Mouse (Mus musculus) liver, embryonic 15.5 days (tissue): Measurements from ENCODE around the gene Tent5c. TPM values are rescaled to one million over a fixed set of nuclear protein-coding genes. Genes with fewer than 3 reads are reported as not detected.

Experiments
- ATAC-seq: fragments of 200-750 bp; cut with Nextera tagmentation; 2 replicates; pipeline ENCODE4 v1.8.0; 2017; ENCODE audit warnings: moderate number of reproducible peaks, mild to moderate bottlenecking, moderate library complexity; ENCODE audit not compliant: insufficient read depth
- H3K27ac ChIP-seq: fragments of 300-500 bp; sonication (generic); replicated peaks from 2 replicates; pipeline ENCODE4 v1.5.1; 2015; ENCODE audit warnings: mild to moderate bottlenecking, inconsistent platforms
- H3K27me3 ChIP-seq: fragments of 300-500 bp; sonication (generic); 2 replicates; pipeline ENCODE4 v1.6.1; 2015; ENCODE audit warnings: mild to moderate bottlenecking, inconsistent platforms
- H3K36me3 ChIP-seq: fragments of 300-500 bp; sonication (generic); replicated peaks from 2 replicates; pipeline ENCODE4 v1.6.1; 2015; ENCODE audit warnings: moderate library complexity, mild to moderate bottlenecking, inconsistent platforms
- H3K4me1 ChIP-seq: fragments of 300-500 bp; sonication (generic); replicated peaks from 2 replicates; pipeline ENCODE4 v1.6.1; 2015; ENCODE audit warnings: inconsistent platforms
- H3K4me2 ChIP-seq: fragments of 300-500 bp; sonication (generic); 2 replicates; pipeline ENCODE4 v1.6.1; 2015; ENCODE audit warnings: moderate library complexity, mild to moderate bottlenecking, inconsistent platforms
- H3K4me3 ChIP-seq: fragments of 300-500 bp; sonication (generic); replicated peaks from 2 replicates; pipeline ENCODE4 v1.5.1; 2015; ENCODE audit warnings: mild to moderate bottlenecking, inconsistent platforms
- H3K9ac ChIP-seq: fragments of 300-500 bp; sonication (generic); 2 replicates; pipeline ENCODE4 v1.6.1; 2015; ENCODE audit warnings: moderate library complexity, mild to moderate bottlenecking, inconsistent platforms
- H3K9me3 ChIP-seq: fragments of 300-500 bp; sonication (generic); replicated peaks from 2 replicates; pipeline ENCODE4 v1.6.1; 2016; ENCODE audit warnings: inconsistent platforms
- WGBS: fragments of 180-500 bp; shearing (Covaris S2); methylation state at CpG from one replicate; pipeline ENCODE4 v1.1.7; 2015; ENCODE audit warnings: mixed read lengths; ENCODE audit not compliant: insufficient replicate concordance; 5-methylcytosine and 5-hydroxymethylcytosine counted together
- polyA plus RNA-seq: library from polyadenylated mRNA; unstranded; fragments of >200 nt; fragmentation: Nextera tagmentation; extraction: Ambion mirVana; gene quantifications from 2 replicates; pipeline ENCODE4 v1.2.1, GENCODE M21; 2015

Gene Tent5c
- polyA plus RNA-seq, 1 experiment from 2014 or later: 94.2 TPM

GRCm38 (mm10) chr3:100466551-100466950 is 22.6 kb downstream of the Tent5c start:
- no peaks in the 10 kb centered on the region for H3K9me3 ChIP-seq
- WGBS: 71% methylated on average over 4 of the region's 4 CpGs
- no peak for ATAC-seq
- H3K9ac ChIP-seq: no peak overlapping the region
- no peak overlapping the region for H3K4me3 ChIP-seq
- H3K36me3 ChIP-seq: peaks cover 68% of the 10 kb centered on the region
- no peak overlapping the region for H3K4me2 ChIP-seq
- no peaks in the 10 kb centered on the region for H3K27me3 ChIP-seq
- peaks cover 28% of the 10 kb centered on the region for H3K4me1 ChIP-seq
- H3K27ac ChIP-seq: no peak overlapping the region

DNA sequence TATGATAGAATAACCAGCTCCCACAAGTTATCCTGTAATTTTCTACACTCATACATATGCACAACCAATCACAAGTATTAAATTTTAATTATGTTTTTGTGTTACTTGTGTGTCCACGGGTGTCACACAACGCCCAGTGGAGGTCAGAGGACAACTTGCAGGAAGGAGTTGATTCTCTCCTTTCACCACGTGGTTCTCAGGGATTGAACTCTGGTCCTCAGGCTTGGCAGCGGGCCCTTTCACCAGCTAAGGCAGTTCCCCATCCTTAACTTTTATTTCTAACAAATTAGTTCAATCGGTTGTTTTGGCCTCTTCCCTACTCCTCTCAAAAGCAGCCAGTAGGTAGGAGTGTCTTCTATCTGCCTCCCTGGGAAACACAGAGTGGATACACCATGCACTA is 24.5 kb downstream of the Tent5c start:
- H3K27ac ChIP-seq: no peak overlapping the region
- no peak overlapping the region for H3K4me3 ChIP-seq
- no peak for ATAC-seq
- no peak overlapping the region for H3K4me2 ChIP-seq
- no peaks in the 10 kb centered on the region for H3K27me3 ChIP-seq
- 88% methylated on average over 5 of the region's 5 CpGs for WGBS
- H3K9me3 ChIP-seq: no peaks in the 10 kb centered on the region
- H3K36me3 ChIP-seq: peaks cover 48% of the 10 kb centered on the region
- peaks cover 24% of the 10 kb centered on the region for H3K4me1 ChIP-seq
- no peak overlapping the region for H3K9ac ChIP-seq

GRCm38 (mm10) chr3:100463959-100464265 is 25.2 kb downstream of the Tent5c start:
- no peak overlapping the region for H3K9ac ChIP-seq
- H3K4me1 ChIP-seq: peaks cover 24% of the 10 kb centered on the region
- no peak overlapping the region for H3K4me3 ChIP-seq
- peaks cover 41% of the 10 kb centered on the region for H3K36me3 ChIP-seq
- ATAC-seq: no peak
- no peaks in the 10 kb centered on the region for H3K27me3 ChIP-seq
- H3K4me2 ChIP-seq: no peak overlapping the region
- WGBS: 57% methylated on average over 2 of the region's 2 CpGs
- H3K27ac ChIP-seq: no peak overlapping the region; the same call in 1 of the 2 replicates
- no peaks in the 10 kb centered on the region for H3K9me3 ChIP-seq

DNA sequence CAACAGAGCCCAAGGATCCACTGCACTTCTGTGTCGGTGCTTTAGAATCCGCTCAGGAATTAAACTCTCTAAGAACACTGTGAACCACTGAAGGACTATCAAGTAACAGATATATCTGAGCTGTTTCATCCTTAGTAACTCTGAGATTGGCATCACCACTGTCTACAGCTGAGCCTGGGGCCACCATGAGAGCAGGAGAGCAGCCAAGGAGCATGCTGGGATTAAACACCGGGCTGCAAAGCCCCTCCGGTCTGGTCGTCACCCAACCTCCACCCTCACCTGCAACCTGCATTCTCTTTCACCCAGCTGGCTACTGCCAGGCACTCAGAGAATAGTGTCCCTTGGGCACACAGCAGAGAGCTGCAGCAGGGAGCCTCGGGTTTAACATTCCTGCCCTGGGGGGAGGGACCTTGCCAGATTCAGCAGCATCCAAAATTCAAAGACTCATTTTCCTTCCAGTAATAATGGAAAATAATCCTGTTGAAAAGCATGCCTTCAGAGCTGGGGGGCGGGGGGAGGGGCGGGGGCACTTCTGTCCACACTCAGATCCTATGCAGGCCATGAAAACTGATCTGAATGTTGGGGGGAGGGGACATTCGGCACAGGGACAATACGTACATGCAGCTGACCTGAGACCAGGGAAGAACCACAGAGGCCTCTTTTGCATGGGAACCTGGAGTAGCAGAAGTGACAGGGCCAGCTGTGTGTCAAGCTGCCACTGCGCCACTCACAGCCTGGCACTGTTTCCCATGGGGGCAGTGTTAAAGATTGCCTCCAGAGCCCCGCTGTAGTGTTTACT is 25.8 kb downstream of the Tent5c start:
- no peak for ATAC-seq
- no peak overlapping the region for H3K4me3 ChIP-seq
- no peak overlapping the region for H3K9ac ChIP-seq
- WGBS: 58% methylated on average over 12 of the region's 12 CpGs
- no peak overlapping the region for H3K4me2 ChIP-seq
- H3K27ac ChIP-seq: no peak overlapping the region; the same call in 1 of the 2 replicates
- no peaks in the 10 kb centered on the region for H3K9me3 ChIP-seq
- peaks cover 24% of the 10 kb centered on the region for H3K4me1 ChIP-seq
- no peaks in the 10 kb centered on the region for H3K27me3 ChIP-seq
- peaks cover 36% of the 10 kb centered on the region for H3K36me3 ChIP-seq

DNA sequence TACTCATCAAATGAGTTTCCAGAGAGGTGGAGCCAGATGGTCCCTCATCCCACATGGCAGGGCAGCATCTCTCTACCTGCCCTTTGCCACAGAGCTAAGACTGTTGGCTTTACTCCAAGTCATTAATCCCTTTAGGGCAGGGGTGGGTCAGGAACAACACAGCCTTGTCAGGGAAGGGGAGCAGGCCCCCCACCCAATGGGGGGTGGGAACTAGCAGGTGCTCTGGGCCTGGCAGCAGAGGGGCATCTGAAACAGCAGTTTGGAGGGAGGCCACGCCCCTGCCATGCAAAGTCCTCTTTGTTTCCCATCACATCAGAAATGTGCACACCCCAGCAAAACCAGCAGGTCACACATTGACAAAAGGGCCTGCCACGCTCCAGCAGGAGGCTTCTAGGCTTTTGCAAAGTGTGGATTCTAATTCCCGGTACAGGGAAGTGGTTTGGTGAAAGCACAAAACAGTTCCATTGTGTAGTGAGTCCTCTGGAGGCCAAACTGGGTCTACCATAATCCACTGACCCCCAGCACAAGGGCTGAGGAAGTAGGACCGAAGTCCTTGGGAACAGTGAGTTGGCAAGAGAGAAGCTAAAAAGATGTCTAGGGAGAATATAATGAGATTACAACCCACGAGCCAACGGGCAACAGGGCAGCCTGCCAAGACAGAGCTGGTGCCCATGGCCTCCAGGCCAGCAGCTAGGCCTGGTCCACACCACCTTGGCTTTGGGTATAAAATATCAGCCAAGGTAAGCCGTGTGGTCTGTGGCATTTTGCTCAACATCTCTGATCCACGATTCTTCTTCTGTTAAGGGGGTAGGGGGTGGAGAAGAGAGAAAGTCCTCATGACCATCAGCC is 26.7 kb downstream of the Tent5c start:
- Histone ChIP-seq H3K27me3 (no peaks in the 10 kb centered on the region), H3K4me3 (no peak overlapping the region), H3K36me3 (peaks cover 27% of the 10 kb centered on the region), H3K9ac (no peak overlapping the region), H3K9me3 (no peaks in the 10 kb centered on the region), H3K4me2 (no peak overlapping the region), H3K4me1 (peaks cover 24% of the 10 kb centered on the region), H3K27ac (no peak overlapping the region)
- WGBS: 72% methylated on average over 8 of the region's 8 CpGs
- no peak for ATAC-seq

GRCm38 (mm10) chr3:100460510-100460909 is 28.6 kb downstream of the Tent5c start:
- no peak for ATAC-seq
- peaks cover 8% of the 10 kb centered on the region for H3K36me3 ChIP-seq
- peaks cover 18% of the 10 kb centered on the region; the same call in 1 of the 2 replicates for H3K4me1 ChIP-seq
- H3K9ac ChIP-seq: no peak overlapping the region
- no peak overlapping the region for H3K4me2 ChIP-seq
- H3K9me3 ChIP-seq: no peaks in the 10 kb centered on the region
- no peak overlapping the region for H3K4me3 ChIP-seq
- H3K27ac ChIP-seq: 0 out of 2 replicates have a peak overlapping the region, but pooled peaks have one; percentile 10
- WGBS: 67% methylated on average over 2 of the region's 2 CpGs
- no peaks in the 10 kb centered on the region for H3K27me3 ChIP-seq

- no peak overlapping the region for H3K9ac ChIP-seq
- ATAC-seq: no peak
- peaks cover 47% of the 10 kb centered on the region for H3K4me1 ChIP-seq
- no peaks in the 10 kb centered on the region for H3K9me3 ChIP-seq
- H3K4me2 ChIP-seq: no peak overlapping the region
- 0 out of 2 replicates have a peak overlapping the region, but pooled peaks have one; percentile 21 for H3K27ac ChIP-seq
- no peak overlapping the region for H3K4me3 ChIP-seq
- H3K27me3 ChIP-seq: 0 out of 2 replicates have a peak, but pooled peaks cover 14% of the 10 kb centered on the region
- H3K36me3 ChIP-seq: no peaks in the 10 kb centered on the region
- 78% methylated on average over 7 of the region's 7 CpGs for WGBS
Measured at GRCm38 (mm10) chr3:100443798-100444500, 45.2 kb downstream of the Tent5c start.

GRCm38 (mm10) chr3:100442499-100442898 is 46.6 kb downstream of the Tent5c start:
- H3K4me1 ChIP-seq: peaks cover 60% of the 10 kb centered on the region
- no peak for ATAC-seq
- H3K36me3 ChIP-seq: no peaks in the 10 kb centered on the region
- H3K27ac ChIP-seq: no peak overlapping the region
- 0 out of 2 replicates have a peak, but pooled peaks cover 3% of the 10 kb centered on the region for H3K27me3 ChIP-seq
- H3K4me2 ChIP-seq: no peak overlapping the region
- H3K4me3 ChIP-seq: no peak overlapping the region
- WGBS: 72% methylated on average over 6 of the region's 6 CpGs
- no peaks in the 10 kb centered on the region for H3K9me3 ChIP-seq
- H3K9ac ChIP-seq: no peak overlapping the region

GRCm38 (mm10) chr3:100440754-100441153 is 48.4 kb downstream of the Tent5c start:
- Histone ChIP-seq H3K4me1 (peaks cover 72% of the 10 kb centered on the region), H3K4me2 (no peak overlapping the region), H3K27ac (peak overlapping the region; percentile 99; the same call in 1 of the 2 replicates), H3K9ac (no peak overlapping the region), H3K9me3 (no peaks in the 10 kb centered on the region), H3K4me3 (no peak overlapping the region), H3K36me3 (no peaks in the 10 kb centered on the region), H3K27me3 (no peaks in the 10 kb centered on the region)
- ATAC-seq: no peak
- WGBS: 32% methylated on average over 4 of the region's 4 CpGs

DNA sequence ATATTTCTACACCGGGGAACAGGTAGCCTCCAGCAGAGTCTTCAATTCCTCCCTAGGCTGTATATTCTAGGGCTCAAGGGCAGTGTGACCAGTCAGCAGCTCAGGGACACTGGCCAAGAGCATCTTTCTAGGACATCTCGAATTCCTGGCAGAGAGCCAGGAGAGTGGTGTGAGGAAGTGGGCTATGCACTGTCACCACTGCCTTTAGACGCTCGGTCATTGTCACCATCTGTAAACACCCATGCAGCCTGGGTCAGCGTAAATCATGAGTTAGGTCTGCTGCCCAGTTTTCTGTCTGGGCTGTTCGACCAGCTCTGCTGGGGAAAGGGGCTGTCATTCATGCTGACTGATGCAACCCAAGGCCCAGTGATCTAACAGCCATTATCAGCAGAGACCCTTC is 49.1 kb downstream of the Tent5c start:
- H3K4me3 ChIP-seq: no peak overlapping the region
- peak overlapping the region; percentile 61 for H3K4me2 ChIP-seq
- 45% methylated on average over 6 of the region's 6 CpGs for WGBS
- H3K9me3 ChIP-seq: no peaks in the 10 kb centered on the region
- H3K27ac ChIP-seq: peak overlapping the region; percentile 99
- H3K36me3 ChIP-seq: no peaks in the 10 kb centered on the region
- H3K9ac ChIP-seq: peak overlapping the region; percentile 65; the same call in 1 of the 2 replicates
- peaks cover 70% of the 10 kb centered on the region for H3K4me1 ChIP-seq
- no peak for ATAC-seq
- H3K27me3 ChIP-seq: no peaks in the 10 kb centered on the region

GRCm38 (mm10) chr3:100439088-100439487 is 50.0 kb downstream of the Tent5c start:
- peak overlapping the region; percentile 61 for H3K4me2 ChIP-seq
- H3K4me1 ChIP-seq: peaks cover 63% of the 10 kb centered on the region
- H3K4me3 ChIP-seq: no peak overlapping the region; the same call in 1 of the 2 replicates
- H3K9ac ChIP-seq: peak overlapping the region; percentile 65
- no peaks in the 10 kb centered on the region for H3K27me3 ChIP-seq
- H3K27ac ChIP-seq: peak overlapping the region; percentile 99
- no peaks in the 10 kb centered on the region for H3K9me3 ChIP-seq
- ATAC-seq: no peak
- 19% methylated on average over 3 of the region's 3 CpGs for WGBS
- H3K36me3 ChIP-seq: no peaks in the 10 kb centered on the region
